Mouse (Mus musculus) liver, postnatal 0 days (tissue): ENCODE measurements at regions not wholly inside any gene's neighbourhood (a gene's known extent, or its start where the extent isn't known, plus 50 kb on each side); places are given as distances from the start of the nearest gene placed in this dataset.

Experiments used
- CTCF ChIP-seq: sonication (generic); IDR thresholded peaks from 2 replicates; pipeline ENCODE4 v1.5.1; 2016; ENCODE audit warnings: antibody characterized with exemption, low read depth
- EP300 ChIP-seq: IDR thresholded peaks from 2 replicates; pipeline ENCODE4 v1.6.1; 2016; ENCODE audit warnings: antibody characterized with exemption, low read depth, mild to moderate bottlenecking

- TF ChIP-seq CTCF (peak; percentile 53), EP300 (no peak)
Observed at GRCm38 (mm10) chr1:41264214-41264613, 458.8 kb downstream of the Tmem182 start.
